Mouse (Mus musculus) kidney, embryonic 14.5 days (tissue): ENCODE results near the gene Fhl3. TPM values are rescaled to one million over a fixed set of nuclear protein-coding genes. Genes with fewer than 3 reads are reported as not detected.
"Not testable (repeated sequence)": the region's sequence is repeated elsewhere in the genome, so short reads cannot be mapped to it uniquely, and the experiment has no call there.

Experiments
- ATAC-seq: fragments of 200-750 bp; cut with Nextera tagmentation; 2 replicates; pipeline ENCODE4 v1.8.0; 2017; ENCODE audit warnings: moderate number of reproducible peaks, mild to moderate bottlenecking, moderate TSS enrichment, moderate library complexity; ENCODE audit not compliant: low FRiP score, low TSS enrichment
- H3K27ac ChIP-seq: fragments of 300-500 bp; sonication (generic); 2 replicates; pipeline ENCODE4 v1.5.1; 2014; ENCODE audit warnings: low read depth, mild to moderate bottlenecking, low read length, moderate library complexity, mixed read lengths
- H3K27me3 ChIP-seq: fragments of 300-500 bp; sonication (generic); 2 replicates; pipeline ENCODE4 v1.6.1; 2014; ENCODE audit warnings: mild to moderate bottlenecking, low read length; ENCODE audit not compliant: control insufficient read depth, insufficient read depth
- H3K36me3 ChIP-seq: fragments of 300-500 bp; sonication (generic); 2 replicates; pipeline ENCODE4 v1.6.1; 2014; ENCODE audit warnings: low read length, mixed read lengths; ENCODE audit not compliant: control insufficient read depth, insufficient read depth
- H3K4me1 ChIP-seq: fragments of 300-500 bp; sonication (generic); 2 replicates; pipeline ENCODE4 v1.6.1; 2014; ENCODE audit warnings: low read length, mixed read lengths; ENCODE audit not compliant: control insufficient read depth, insufficient read depth
- H3K4me2 ChIP-seq: fragments of 300-500 bp; sonication (generic); replicated peaks from 2 replicates; pipeline ENCODE4 v1.6.1; 2014; ENCODE audit warnings: low read depth, mild to moderate bottlenecking, low read length
- H3K4me3 ChIP-seq: fragments of 300-500 bp; sonication (generic); 2 replicates; pipeline ENCODE4 v1.5.1; 2014; ENCODE audit warnings: mild to moderate bottlenecking, low read length
- H3K9ac ChIP-seq: fragments of 300-500 bp; sonication (generic); 2 replicates; pipeline ENCODE4 v1.6.1; 2014; ENCODE audit warnings: low read depth, mild to moderate bottlenecking, low read length, moderate library complexity
- H3K9me3 ChIP-seq: fragments of 300-500 bp; sonication (generic); 2 replicates; pipeline ENCODE4 v1.6.1; 2016; ENCODE audit warnings: low read length; ENCODE audit not compliant: control insufficient read depth
- WGBS: fragments of 180-500 bp; shearing (Covaris S2); extraction: QIAGEN DNeasy Blood & Tissue Kit; methylation state at CpG from one replicate; pipeline ENCODE4 v1.1.7; 2014; 5-methylcytosine and 5-hydroxymethylcytosine counted together
- polyA plus RNA-seq: library from polyadenylated mRNA; unstranded; fragments of >200 nt; fragmentation: Nextera tagmentation; extraction: Ambion mirVana; gene quantifications from 2 replicates; pipeline ENCODE4 v1.2.1, GENCODE M21; 2014

The Fhl3 gene
- polyA plus RNA-seq, 1 experiment from 2014 or later = 9.5 TPM

DNA sequence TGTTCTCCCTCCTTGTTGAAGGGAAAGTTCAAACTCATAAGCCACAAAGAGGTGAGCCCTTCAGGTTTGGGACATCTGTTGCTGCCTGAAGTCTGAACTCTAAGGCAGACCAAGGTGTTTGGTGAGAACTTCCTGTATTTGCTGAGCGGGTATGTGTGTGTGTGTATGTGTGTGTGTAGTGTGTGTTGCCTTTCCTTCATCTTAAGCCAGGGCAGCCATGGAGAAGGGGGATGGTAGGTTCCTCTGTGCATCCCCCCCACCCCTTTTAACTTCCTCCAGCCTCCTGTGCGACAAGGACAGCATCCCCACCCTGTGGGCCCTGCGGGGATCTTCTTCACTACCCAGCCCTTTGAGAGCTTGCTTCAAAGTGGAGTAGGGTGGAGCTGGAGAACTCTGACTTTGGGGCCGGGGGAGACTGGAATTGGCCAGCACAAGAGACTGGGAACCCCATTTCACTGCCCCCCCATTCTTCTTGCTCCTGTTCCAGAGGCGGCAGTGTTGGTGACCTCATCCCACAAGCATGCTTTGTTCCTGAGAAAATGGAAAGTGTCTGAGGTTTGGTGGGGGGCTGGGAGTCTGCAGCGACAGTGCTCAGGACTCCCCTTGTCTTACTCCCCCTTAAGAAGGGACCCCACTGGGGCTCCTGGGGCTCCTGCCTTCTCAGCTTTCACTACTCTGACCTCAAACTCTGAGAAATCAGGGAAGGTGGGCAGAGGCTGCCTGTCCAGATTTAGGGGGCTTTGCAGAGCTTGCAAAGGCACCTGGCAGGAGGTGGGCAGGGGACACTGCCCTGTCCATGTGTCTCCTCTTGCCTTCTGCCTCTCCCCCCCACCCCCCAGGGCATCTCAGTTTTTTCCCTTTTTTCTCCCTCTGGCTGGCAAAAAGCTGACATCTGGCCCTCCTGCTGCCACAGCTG is 3.6 kb downstream of the Fhl3 start:
- H3K9me3 ChIP-seq = no peaks in the 10 kb centered on the region
- 10% methylated on average over 6 of the region's 6 CpGs for WGBS
- H3K4me2 ChIP-seq = peak overlapping the region; percentile 35
- peak overlapping the region; percentile 96 for H3K27ac ChIP-seq
- peak overlapping the region; percentile 46; the same call in 1 of the 2 replicates for H3K9ac ChIP-seq
- peaks cover 4% of the 10 kb centered on the region; the same call in 1 of the 2 replicates for H3K36me3 ChIP-seq
- H3K4me3 ChIP-seq = peak overlapping the region; percentile 1; the same call in 1 of the 2 replicates
- no peak for ATAC-seq
- peaks cover 46% of the 10 kb centered on the region for H3K4me1 ChIP-seq
- H3K27me3 ChIP-seq = no peaks in the 10 kb centered on the region

- Histone ChIP-seq H3K4me2 (peak overlapping the region; percentile 35), H3K36me3 (peaks cover 4% of the 10 kb centered on the region; the same call in 1 of the 2 replicates), H3K4me3 (0 out of 2 replicates have a peak overlapping the region, but pooled peaks have one; percentile 1), H3K27ac (peak overlapping the region; percentile 96), H3K9me3 (no peaks in the 10 kb centered on the region), H3K4me1 (peaks cover 48% of the 10 kb centered on the region), H3K9ac (peak overlapping the region; percentile 46; the same call in 1 of the 2 replicates), H3K27me3 (no peaks in the 10 kb centered on the region)
- WGBS = 4% methylated on average over 11 of the region's 11 CpGs
- no peak for ATAC-seq
These were observed 4.4 kb downstream of the Fhl3 start for GRCm38 (mm10) chr4:124704797-124705474.

DNA sequence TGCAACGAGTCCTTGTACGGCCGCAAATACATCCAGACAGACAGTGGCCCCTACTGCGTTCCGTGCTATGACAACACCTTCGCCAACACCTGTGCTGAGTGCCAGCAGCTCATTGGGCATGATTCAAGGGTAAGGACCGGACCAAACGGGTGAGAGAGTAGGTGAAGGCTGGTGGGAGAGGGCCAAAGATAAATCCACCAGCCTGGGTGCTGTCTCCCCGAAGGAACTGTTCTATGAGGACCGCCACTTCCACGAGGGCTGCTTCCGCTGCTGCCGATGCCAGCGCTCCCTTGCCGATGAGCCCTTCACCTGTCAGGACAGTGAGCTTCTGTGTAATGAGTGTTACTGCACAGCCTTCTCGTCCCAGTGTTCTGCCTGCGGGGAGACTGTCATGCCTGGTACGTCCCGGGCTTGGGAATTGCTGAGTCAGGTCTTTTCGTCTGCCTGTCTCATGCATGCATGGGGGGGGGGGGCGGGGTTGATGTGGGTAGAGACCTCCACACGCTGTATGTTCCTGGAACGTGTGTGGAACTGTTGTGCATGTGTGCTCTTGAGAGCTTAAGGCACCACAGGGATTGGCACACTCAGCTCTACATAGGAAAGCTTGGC is 5.3 kb downstream of the Fhl3 start:
- Histone ChIP-seq H3K4me1 (peaks cover 51% of the 10 kb centered on the region), H3K4me2 (peak overlapping the region; percentile 5; the same call in 1 of the 2 replicates), H3K27ac (peak overlapping the region; percentile 96; the same call in 1 of the 2 replicates), H3K36me3 (peaks cover 4% of the 10 kb centered on the region; the same call in 1 of the 2 replicates), H3K9ac (no peak overlapping the region), H3K9me3 (no peaks in the 10 kb centered on the region), H3K4me3 (no peak overlapping the region), H3K27me3 (no peaks in the 10 kb centered on the region)
- 80% methylated on average over 23 of the region's 23 CpGs for WGBS
- ATAC-seq = no peak

- not testable (repeated sequence) for H3K27ac ChIP-seq, H3K27me3 ChIP-seq, H3K9ac ChIP-seq, H3K36me3 ChIP-seq, H3K4me3 ChIP-seq, ATAC-seq, H3K9me3 ChIP-seq, H3K4me2 ChIP-seq
- 91% methylated on average over 25 of the region's 25 CpGs for WGBS
- peaks cover 43% of the 10 kb centered on the region for H3K4me1 ChIP-seq
These were observed 7.1 kb downstream of the Fhl3 start for GRCm38 (mm10) chr4:124707381-124708199.

- Histone ChIP-seq H3K27ac (peak overlapping the region; percentile 90), H3K9ac (peak overlapping the region; percentile 48; the same call in 1 of the 2 replicates), H3K4me1 (peaks cover 42% of the 10 kb centered on the region), H3K4me2 (peak overlapping the region; percentile 64)
- not testable (repeated sequence) for H3K27me3 ChIP-seq, H3K4me3 ChIP-seq, H3K9me3 ChIP-seq, ATAC-seq, H3K36me3 ChIP-seq
- WGBS = 9% methylated on average over 1 of the region's 1 CpGs
These were observed 7.7 kb downstream of the Fhl3 start for GRCm38 (mm10) chr4:124708200-124708517.

DNA sequence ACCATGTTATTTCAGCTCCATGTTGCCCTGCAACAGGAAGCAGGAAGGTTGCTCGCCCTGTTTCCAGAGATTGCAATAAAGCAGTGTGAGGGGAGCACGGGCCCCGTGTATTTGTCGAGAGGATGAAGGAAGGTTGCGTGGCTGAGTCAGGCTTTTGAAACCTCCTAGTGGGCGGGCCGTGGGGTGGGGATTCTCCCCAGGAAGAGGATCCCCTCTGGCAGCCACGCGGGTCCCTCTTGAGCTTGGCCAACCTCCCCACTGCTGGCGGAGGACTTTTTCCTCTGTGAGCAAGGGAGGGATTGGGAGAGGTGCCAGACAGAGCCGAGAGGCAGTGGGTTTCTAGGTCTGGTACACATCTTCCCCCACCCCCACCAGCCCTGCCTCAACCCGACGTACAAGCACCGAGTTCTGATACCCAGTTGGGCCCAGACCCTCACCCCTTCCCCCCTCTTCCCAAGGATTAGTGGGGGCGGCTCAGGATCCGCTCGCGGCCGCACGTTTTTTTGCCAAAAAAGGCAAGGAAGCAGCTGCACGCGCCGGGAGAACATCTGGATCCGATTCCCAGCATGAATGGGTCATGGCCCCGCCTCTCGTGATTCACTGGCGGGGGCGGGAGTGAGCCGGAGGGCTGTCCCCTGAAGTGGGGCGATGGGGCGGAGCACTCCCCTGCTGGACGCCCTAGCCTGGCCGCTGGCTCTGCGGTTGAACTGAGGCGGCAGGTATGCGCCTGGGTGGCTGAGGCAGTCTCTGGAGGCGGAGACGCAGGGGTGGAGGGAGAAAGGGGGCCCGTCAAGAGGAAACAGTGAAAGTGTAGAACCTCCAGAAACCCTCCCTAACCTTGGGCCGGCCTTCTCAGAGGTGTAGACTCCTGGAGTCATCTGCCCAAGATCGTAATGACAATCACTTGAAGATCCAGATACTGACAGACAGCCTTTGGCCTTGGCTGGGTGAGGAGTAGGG is 8.3 kb downstream of the Fhl3 start:
- peak; percentile 87 for ATAC-seq
- no peaks in the 10 kb centered on the region for H3K27me3 ChIP-seq
- peak overlapping the region; percentile 90 for H3K27ac ChIP-seq
- H3K4me1 ChIP-seq = peaks cover 36% of the 10 kb centered on the region
- peak overlapping the region; percentile 32 for H3K4me3 ChIP-seq
- H3K4me2 ChIP-seq = peak overlapping the region; percentile 64
- no peaks in the 10 kb centered on the region for H3K9me3 ChIP-seq
- WGBS = 1% methylated on average over 41 of the region's 41 CpGs
- H3K36me3 ChIP-seq = peaks cover 4% of the 10 kb centered on the region; the same call in 1 of the 2 replicates
- peak overlapping the region; percentile 48; the same call in 1 of the 2 replicates for H3K9ac ChIP-seq

- H3K9ac ChIP-seq = peak overlapping the region; percentile 51; the same call in 1 of the 2 replicates
- no peak for ATAC-seq
- H3K4me2 ChIP-seq = peak overlapping the region; percentile 64
- no peaks in the 10 kb centered on the region for H3K9me3 ChIP-seq
- 3% methylated on average over 18 of the region's 18 CpGs for WGBS
- peak overlapping the region; percentile 26; the same call in 1 of the 2 replicates for H3K4me3 ChIP-seq
- peaks cover 4% of the 10 kb centered on the region; the same call in 1 of the 2 replicates for H3K36me3 ChIP-seq
- peak overlapping the region; percentile 90 for H3K27ac ChIP-seq
- H3K4me1 ChIP-seq = peaks cover 24% of the 10 kb centered on the region
- no peaks in the 10 kb centered on the region for H3K27me3 ChIP-seq
These were observed 9.5 kb downstream of the Fhl3 start for GRCm38 (mm10) chr4:124709961-124710446.
